Mouse (Mus musculus) MEL (cell line): ENCODE results near the gene Gde1. TPM values are rescaled to one million over a fixed set of nuclear protein-coding genes. Genes with fewer than 3 reads are reported as not detected.

Source experiments
- DNase-seq: peaks from one replicate; pipeline ENCODE4 v3.0.0; 2011; ENCODE audit warnings: low read depth, low spot score
- H3K27ac ChIP-seq: 2 replicates; pipeline ENCODE4 v1.5.1; 2012; ENCODE audit warnings: low read depth, mild to moderate bottlenecking, control low read depth, low read length, moderate library complexity; ENCODE audit not compliant: control insufficient read depth
- H3K27me3 ChIP-seq, 2 experiments: fragments of 150-350 bp in 1 of 2; sonication (generic) in 1 of 2; 2 replicates each; pipeline ENCODE4 v1.6.1; 2012; ENCODE audit warnings: low read length in 2 of 2, mild to moderate bottlenecking in 2 of 2, improper control_type of control experiment in 1 of 2, moderate library complexity in 1 of 2; ENCODE audit not compliant: insufficient read depth in 2 of 2, control insufficient read depth in 1 of 2
- H3K36me3 ChIP-seq, 2 experiments: 2 replicates each; pipeline ENCODE4 v1.6.1; 2012 to 2014; ENCODE audit warnings: low read length in 2 of 2, improper control_type of control experiment in 1 of 2, inconsistent platforms in 1 of 2, mild to moderate bottlenecking in 1 of 2; ENCODE audit not compliant: insufficient read depth in 2 of 2, control insufficient read depth in 1 of 2
- H3K4me1 ChIP-seq, 2 experiments: fragments of 150-350 bp in 1 of 2; sonication (generic) in 1 of 2; 2 replicates each; pipeline ENCODE4 v1.6.1; 2012; ENCODE audit warnings: low read length in 2 of 2, improper control_type of control experiment in 1 of 2, mild to moderate bottlenecking in 1 of 2; ENCODE audit not compliant: insufficient read depth in 2 of 2, control insufficient read depth in 1 of 2
- H3K4me3 ChIP-seq, 2 experiments: fragments of 150-350 bp in 1 of 2; sonication (generic) in 1 of 2; 2 replicates each; pipeline ENCODE4 v1.5.1; 2012; ENCODE audit warnings: low read depth in 2 of 2, low read length in 2 of 2, mild to moderate bottlenecking in 2 of 2, moderate library complexity in 2 of 2, control low read depth in 1 of 2, improper control_type of control experiment in 1 of 2; ENCODE audit not compliant: control insufficient read depth in 1 of 2, insufficient read depth in 1 of 2
- H3K79me2 ChIP-seq: 2 replicates; pipeline ENCODE4 v1.6.1; 2012; ENCODE audit warnings: mild to moderate bottlenecking, low read length, moderate library complexity; ENCODE audit not compliant: control insufficient read depth, poor library complexity, insufficient read depth
- H3K9ac ChIP-seq: 2 replicates; pipeline ENCODE4 v1.6.1; 2012; ENCODE audit warnings: low read depth, mild to moderate bottlenecking, control low read depth, low read length, moderate library complexity; ENCODE audit not compliant: control insufficient read depth, poor library complexity, severe bottlenecking
- H3K9me3 ChIP-seq: fragments of 150-350 bp; sonication (generic); replicated peaks from 2 replicates; pipeline ENCODE4 v1.6.1; 2012; ENCODE audit warnings: mild to moderate bottlenecking, low read length, improper control_type of control experiment, moderate library complexity; ENCODE audit not compliant: insufficient read depth
- CTCF ChIP-seq, 3 experiments: IDR thresholded peaks in 2 of 3; conservative IDR thresholded peaks in 1 of 3; 2 replicates each; pipeline ENCODE4 v1.5.1; 2011 to 2012; ENCODE audit warnings: low read length in 3 of 3, low read depth in 2 of 3, mild to moderate bottlenecking in 2 of 3, improper control_type of control experiment in 1 of 3, inconsistent platforms in 1 of 3, mixed read lengths in 1 of 3, moderate library complexity in 1 of 3; ENCODE audit not compliant: control insufficient read depth in 1 of 3, insufficient read depth in 1 of 3, poor library complexity in 1 of 3, severe bottlenecking in 1 of 3
- E2F4 ChIP-seq: IDR thresholded peaks from 2 replicates; pipeline ENCODE4 v1.6.1; 2011; ENCODE audit warnings: low read depth, low read length, improper control_type of control experiment, borderline replicate concordance
- ELF1 ChIP-seq: IDR thresholded peaks from 2 replicates; pipeline ENCODE4 v1.6.1; 2014; ENCODE audit warnings: low read depth, mild to moderate bottlenecking, inconsistent platforms, low read length, improper control_type of control experiment, moderate library complexity
- EP300 ChIP-seq, 2 experiments: IDR thresholded peaks; 2 replicates each; pipeline ENCODE4 v1.6.1; 2011; ENCODE audit warnings: improper control_type of control experiment in 2 of 2, low read length in 2 of 2, low read depth in 1 of 2, mild to moderate bottlenecking in 1 of 2
- ETS1 ChIP-seq: IDR thresholded peaks from 2 replicates; pipeline ENCODE4 v1.6.1; 2012; ENCODE audit warnings: low read depth, mild to moderate bottlenecking, inconsistent platforms, low read length, improper control_type of control experiment, moderate library complexity
- GABPA ChIP-seq: IDR thresholded peaks from 2 replicates; pipeline ENCODE4 v1.6.1; 2012; ENCODE audit warnings: low read depth, mild to moderate bottlenecking, inconsistent platforms, low read length, improper control_type of control experiment, moderate library complexity
- GATA1 ChIP-seq: IDR thresholded peaks from 2 replicates; pipeline ENCODE4 v1.6.1; 2011; ENCODE audit warnings: low read depth, low read length, improper control_type of control experiment
- JUND ChIP-seq: IDR thresholded peaks from 2 replicates; pipeline ENCODE4 v1.6.1; 2011; ENCODE audit warnings: low read depth, mild to moderate bottlenecking, improper control_type of control experiment, low read length
- KAT2A ChIP-seq: conservative IDR thresholded peaks from 2 replicates; pipeline ENCODE4 v1.6.1; 2012; ENCODE audit warnings: low read depth, low read length, improper control_type of control experiment, inconsistent platforms
- MAX ChIP-seq: IDR thresholded peaks from 2 replicates; pipeline ENCODE4 v1.6.1; 2011; ENCODE audit warnings: low read length, improper control_type of control experiment
- MAZ ChIP-seq: IDR thresholded peaks from 2 replicates; pipeline ENCODE4 v1.6.1; 2012; ENCODE audit warnings: low read depth, mild to moderate bottlenecking, inconsistent platforms, low read length, improper control_type of control experiment
- MEF2A ChIP-seq: IDR thresholded peaks from 2 replicates; pipeline ENCODE4 v1.6.1; 2014; ENCODE audit warnings: low read depth, mild to moderate bottlenecking, inconsistent platforms, low read length, improper control_type of control experiment; ENCODE audit not compliant: poor library complexity, insufficient replicate concordance, severe bottlenecking; ENCODE audit errors: extremely low read depth
- MXI1 ChIP-seq: IDR thresholded peaks from 2 replicates; pipeline ENCODE4 v1.6.1; 2011; ENCODE audit warnings: mild to moderate bottlenecking, low read depth, low read length, improper control_type of control experiment
- MYC ChIP-seq: IDR thresholded peaks from 2 replicates; pipeline ENCODE4 v1.6.1; 2011; ENCODE audit warnings: low read depth, mild to moderate bottlenecking, low read length, improper control_type of control experiment, moderate library complexity
- NELFE ChIP-seq: IDR thresholded peaks from 2 replicates; pipeline ENCODE4 v1.6.1; 2011; ENCODE audit warnings: low read depth, low read length, improper control_type of control experiment
- NRF1 ChIP-seq: IDR thresholded peaks from 2 replicates; pipeline ENCODE4 v1.6.1; 2014; ENCODE audit warnings: low read depth, mild to moderate bottlenecking, inconsistent platforms, low read length, improper control_type of control experiment, moderate library complexity; ENCODE audit not compliant: poor library complexity, insufficient read depth, severe bottlenecking
- POLR2AphosphoS5 ChIP-seq: IDR thresholded peaks from 2 replicates; pipeline ENCODE4 v1.6.1; 2012; ENCODE audit warnings: low read depth, borderline replicate concordance, mild to moderate bottlenecking, inconsistent platforms, low read length, moderate library complexity, mixed read lengths
- RAD21 ChIP-seq: IDR thresholded peaks from 2 replicates; pipeline ENCODE4 v1.6.1; 2011; ENCODE audit warnings: mild to moderate bottlenecking, low read depth, low read length, improper control_type of control experiment
- RCOR1 ChIP-seq: IDR thresholded peaks from 2 replicates; pipeline ENCODE4 v1.6.1; 2012; ENCODE audit warnings: low read depth, mild to moderate bottlenecking, inconsistent platforms, low read length, improper control_type of control experiment
- SIN3A ChIP-seq: IDR thresholded peaks from 2 replicates; pipeline ENCODE4 v1.6.1; 2012; ENCODE audit warnings: low read length, improper control_type of control experiment, inconsistent platforms
- TAL1 ChIP-seq: IDR thresholded peaks from 2 replicates; pipeline ENCODE4 v1.6.1; 2012; ENCODE audit warnings: mild to moderate bottlenecking, inconsistent platforms, low read length, moderate library complexity, mixed read lengths
- TBP ChIP-seq: IDR thresholded peaks from 2 replicates; pipeline ENCODE4 v1.8.0; 2011; ENCODE audit warnings: low read depth, low read length, improper control_type of control experiment
- TCF12 ChIP-seq: IDR thresholded peaks from 2 replicates; pipeline ENCODE4 v1.6.1; 2014; ENCODE audit warnings: low read depth, mild to moderate bottlenecking, inconsistent platforms, low read length, improper control_type of control experiment, moderate library complexity
- USF2 ChIP-seq, 2 experiments: IDR thresholded peaks; 2 replicates each; pipeline ENCODE4 v1.6.1; 2011 to 2012; ENCODE audit warnings: improper control_type of control experiment in 2 of 2, low read length in 2 of 2, borderline replicate concordance in 1 of 2, inconsistent platforms in 1 of 2, low read depth in 1 of 2, mild to moderate bottlenecking in 1 of 2; ENCODE audit not compliant: insufficient read depth in 1 of 2
- ZMIZ1 ChIP-seq: IDR thresholded peaks from 2 replicates; pipeline ENCODE4 v1.6.1; 2012; ENCODE audit warnings: low read depth, mild to moderate bottlenecking, inconsistent platforms, low read length, improper control_type of control experiment, moderate library complexity
- ZNF384 ChIP-seq: IDR thresholded peaks from 2 replicates; pipeline ENCODE4 v1.6.1; 2012; ENCODE audit warnings: low read depth, mild to moderate bottlenecking, inconsistent platforms, low read length, improper control_type of control experiment
- polyA plus RNA-seq, 2 experiments: library from polyadenylated mRNA; stranded (reverse) in 1 of 2; unstranded in 1 of 2; fragments of >175 nt in 1 of 2; fragments of >200 nt in 1 of 2; gene quantifications; 2 replicates each; pipeline versions ENCODE4 v1.2.1 to v1.2.4; 2012; ENCODE audit warnings: low replicate concordance in 2 of 2, low read depth in 1 of 2; ENCODE audit not compliant: insufficient read length in 2 of 2, insufficient read depth in 1 of 2, missing spikeins in 1 of 2
- total RNA-seq: library from RNA; depleted of rRNA; stranded (reverse); fragments of 300-350 nt; gene quantifications from 2 replicates; pipeline ENCODE4 v1.2.3, GENCODE M21; 2012

Gene Gde1
- total and polyA plus RNA-seq, 3 experiments: 38.1 to 39.8 TPM; not detected in 1

- no peak for TF ChIP-seq USF2 (IDR thresholded peaks at IDR 0.05; ENCODE audit: borderline replicate concordance in 1 of 2, insufficient read depth in 1 of 2, low read depth in 1 of 2, low read length in 2 of 2)
- TF ChIP-seq TCF12: no peak
- no peak for TF ChIP-seq MEF2A
- TF ChIP-seq CTCF (IDR thresholded peaks at IDR 0.05 in 2 of 3, conservative IDR thresholded peaks at IDR 0.05 in 1 of 3; ENCODE audit: control insufficient read depth in 1 of 3, insufficient read depth in 1 of 3, low read depth in 2 of 3, low read length in 3 of 3, poor library complexity in 1 of 3, severe bottlenecking in 1 of 3): peak; percentile 72 to 82 (median 80)
- TF ChIP-seq RAD21: peak; percentile 40
- TF ChIP-seq NELFE: no peak
- no peak for TF ChIP-seq JUND
- TF ChIP-seq ZNF384: no peak
- TF ChIP-seq GABPA: no peak
- no peak for TF ChIP-seq NRF1
Measured at GRCm38 (mm10) chr7:118688199-118688598, 17.4 kb downstream of the Gde1 start (continued).

GRCm38 (mm10) chr7:118676826-118677225, 28.8 kb downstream of the Gde1 start:
- no peak for DNase-seq
- no peak for TF ChIP-seq E2F4
- TF ChIP-seq ETS1: no peak
- TF ChIP-seq SIN3A: no peak
- no peak for TF ChIP-seq NELFE
- no peak for TF ChIP-seq MAZ
- H3K27me3 ChIP-seq: no peaks in the 10 kb centered on the region; a peak in 1 of 4 replicates
- H3K36me3 ChIP-seq: no peaks in the 10 kb centered on the region
- no peaks in the 10 kb centered on the region for H3K79me2 ChIP-seq
- no peak overlapping the region for H3K27ac ChIP-seq
- H3K4me1 ChIP-seq: no peaks in the 10 kb centered on the region
- H3K9me3 ChIP-seq: no peaks in the 10 kb centered on the region
- no peak overlapping the region for H3K9ac ChIP-seq
- no peak overlapping the region for H3K4me3 ChIP-seq

GRCm38 (mm10) chr7:118670142-118670541, 35.4 kb downstream of the Gde1 start:
- no peak for TF ChIP-seq JUND
- TF ChIP-seq EP300 (IDR thresholded peaks at IDR 0.05; ENCODE audit: low read depth in 1 of 2, low read length in 2 of 2): no peak
- TF ChIP-seq POLR2AphosphoS5: no peak
- TF ChIP-seq TAL1: no peak
- TF ChIP-seq MEF2A: no peak
- TF ChIP-seq MAX: no peak
- TF ChIP-seq E2F4: no peak
- no peak for TF ChIP-seq MXI1
- TF ChIP-seq ELF1: no peak
- no peak for TF ChIP-seq KAT2A
- TF ChIP-seq ZMIZ1: no peak
- no peak for TF ChIP-seq GABPA
- no peak for TF ChIP-seq TBP
- TF ChIP-seq GATA1: no peak
- no peak for TF ChIP-seq MYC
- TF ChIP-seq RCOR1: no peak
- no peak for TF ChIP-seq MAZ
- TF ChIP-seq USF2 (IDR thresholded peaks at IDR 0.05; ENCODE audit: borderline replicate concordance in 1 of 2, insufficient read depth in 1 of 2, low read depth in 1 of 2, low read length in 2 of 2): no peak
- no peak for TF ChIP-seq NELFE
- TF ChIP-seq TCF12: no peak
- no peak overlapping the region for H3K4me3 ChIP-seq
- peaks cover 0 to 3% of the 10 kb centered on the region in 2 experiments; a peak in 2 of 4 replicates for H3K27me3 ChIP-seq
- H3K79me2 ChIP-seq: no peaks in the 10 kb centered on the region
- no peaks in the 10 kb centered on the region for H3K36me3 ChIP-seq
- no peak overlapping the region for H3K9ac ChIP-seq
- H3K4me1 ChIP-seq: no peaks in the 10 kb centered on the region
- H3K9me3 ChIP-seq: no peaks in the 10 kb centered on the region
- no peak for DNase-seq
- no peak overlapping the region for H3K27ac ChIP-seq
